Comparison of ENCODE assay signal across 9 mouse cellular contexts in the genomic region with DNA sequence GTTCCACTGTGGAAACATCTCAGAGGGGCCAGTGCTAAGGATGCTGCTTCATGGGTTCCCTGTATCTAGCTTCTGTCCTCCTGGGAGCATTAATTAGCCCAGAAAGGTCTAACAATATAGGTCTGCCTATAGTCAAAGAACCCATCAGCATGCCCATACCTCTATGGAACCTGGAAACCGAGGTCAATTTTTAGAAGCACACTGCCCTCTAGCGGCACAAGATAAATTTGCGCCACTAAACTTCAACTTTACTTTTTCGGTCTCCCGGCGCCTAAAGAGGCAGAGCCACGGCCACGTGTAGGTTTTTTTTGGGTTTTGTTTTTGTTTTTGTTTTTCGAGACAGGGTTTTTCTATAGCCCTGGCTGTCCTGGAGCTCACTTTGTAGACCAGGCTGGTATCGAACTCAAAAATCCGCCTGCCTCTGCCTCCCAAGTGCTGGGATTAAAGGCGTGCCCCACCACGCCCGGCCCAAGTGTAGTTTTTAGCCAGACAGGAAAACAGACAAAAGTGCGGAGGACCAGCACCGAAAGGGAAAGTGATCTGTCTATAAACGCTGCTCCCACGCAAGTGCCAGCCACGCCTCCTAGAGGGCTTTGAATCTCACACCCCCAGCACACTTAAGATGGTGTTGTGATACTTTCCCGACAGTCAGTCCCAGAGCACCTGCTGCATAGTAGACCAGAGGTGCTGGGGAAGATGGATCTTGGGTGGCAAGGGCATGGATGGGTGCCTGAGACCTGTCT. TPM values are rescaled to one million over a fixed set of nuclear protein-coding genes. Genes with fewer than 3 reads are reported as not detected.
A peak's percentile ranks its signal among the peaks of the same experiment; 100 is the strongest.
DNase-seq lines count a peak whose midpoint lies in the region; ATAC-seq lines count a peak whose summit lies in the region.
"Had no signal": no experiment of that assay in that cellular context is flagged by ENCODE, and none has a peak within 500 bp of the region (broad histone marks: within the 10 kb centered on the region; RNA-seq: fewer than 3 reads in every experiment).

No protein-coding gene starts in this region.

- ATAC-seq in embryonic facial prominence, embryonic 12.5 days (ENCODE audit: insufficient number of reproducible peaks, insufficient read depth, low FRiP score, low TSS enrichment), result no peak
- no peak for ATAC-seq in heart, embryonic 15.5 days (replicated peaks; ENCODE audit: insufficient number of reproducible peaks, insufficient read depth, low FRiP score, low read depth)
- ATAC-seq in neural tube, embryonic 13.5 days (ENCODE audit: low read depth), result peak; percentile 64; the same call in 1 of the 2 replicates

- peak; percentile 87 for DNase-seq in CD4-positive, CD25-positive, alpha-beta regulatory T cell, adult 2 months (ENCODE audit: low read depth, low spot score)
- peak; percentile 66 for DNase-seq in adrenal gland, postnatal 14 days
- DNase-seq in kidney, postnatal 36 days, result peak; percentile 47 to 75
- DNase-seq in lung, adult 18-20 months, result peak; percentile 41 to 51
- peak; percentile 70 for DNase-seq in testis, postnatal 10 days (ENCODE audit: low spot score)

- no peak overlapping the region for H3K9ac ChIP-seq in embryonic facial prominence, embryonic 12.5 days
- H3K9ac ChIP-seq in heart, embryonic 15.5 days, result peak overlapping the region; percentile 61; the same call in 1 of the 2 replicates
- peak overlapping the region; percentile 68; the same call in 1 of the 2 replicates for H3K9ac ChIP-seq in neural tube, embryonic 13.5 days

- H3K4me2 ChIP-seq in embryonic facial prominence, embryonic 12.5 days (replicated peaks), result peak overlapping the region; percentile 83
- H3K4me2 ChIP-seq in heart, embryonic 15.5 days, result peak overlapping the region; percentile 83
- peak overlapping the region; percentile 70 for H3K4me2 ChIP-seq in neural tube, embryonic 13.5 days

- H3K36me3 ChIP-seq in embryonic facial prominence, embryonic 12.5 days, result no peaks in the 10 kb centered on the region
- H3K36me3 ChIP-seq in heart, embryonic 15.5 days, result no peaks in the 10 kb centered on the region
- no peaks in the 10 kb centered on the region for H3K36me3 ChIP-seq in neural tube, embryonic 13.5 days

- peaks cover 20% of the 10 kb centered on the region for H3K27me3 ChIP-seq in embryonic facial prominence, embryonic 12.5 days
- H3K27me3 ChIP-seq in heart, embryonic 15.5 days, result peaks cover 25% of the 10 kb centered on the region
- peaks cover 69% of the 10 kb centered on the region for H3K27me3 ChIP-seq in neural tube, embryonic 13.5 days

- WGBS in embryonic facial prominence, embryonic 12.5 days, result 4% methylated on average over 20 of the region's 20 CpGs
- 1% methylated on average over 20 of the region's 20 CpGs for WGBS in heart, embryonic 15.5 days
- WGBS in neural tube, embryonic 13.5 days, result 5% methylated on average over 20 of the region's 20 CpGs

- no peak overlapping the region for H3K27ac ChIP-seq in embryonic facial prominence, embryonic 12.5 days
- no peak overlapping the region for H3K27ac ChIP-seq in heart, embryonic 15.5 days
- H3K27ac ChIP-seq in neural tube, embryonic 13.5 days (replicated peaks), result no peak overlapping the region

- H3K4me3 ChIP-seq in embryonic facial prominence, embryonic 12.5 days, result peak overlapping the region; percentile 39
- H3K4me3 ChIP-seq in heart, embryonic 15.5 days, result peak overlapping the region; percentile 55
- peak overlapping the region; percentile 47 for H3K4me3 ChIP-seq in neural tube, embryonic 13.5 days

- peaks cover 4% of the 10 kb centered on the region; the same call in 1 of the 2 replicates for H3K4me1 ChIP-seq in embryonic facial prominence, embryonic 12.5 days
- peaks cover 9% of the 10 kb centered on the region for H3K4me1 ChIP-seq in heart, embryonic 15.5 days (replicated peaks)
- H3K4me1 ChIP-seq in neural tube, embryonic 13.5 days (replicated peaks), result peaks cover 16% of the 10 kb centered on the region

- H3K9me3 ChIP-seq in embryonic facial prominence, embryonic 12.5 days, result no peaks in the 10 kb centered on the region
- H3K9me3 ChIP-seq in heart, embryonic 15.5 days (replicated peaks), result no peaks in the 10 kb centered on the region
- H3K9me3 ChIP-seq in neural tube, embryonic 13.5 days, result no peaks in the 10 kb centered on the region

RNA-seq across cellular contexts. Expression of a gene that starts 0.9 kb away (rescaled TPM):
- total RNA-seq in adrenal gland, postnatal 14 days (2021), result 0.41 and 0.93 TPM in 2 replicates
- polyA plus RNA-seq in embryonic facial prominence, embryonic 12.5 days (2016; fragmentation: Nextera tagmentation; extraction: Ambion mirVana), result 0.55 and 0.79 TPM in 2 replicates
- polyA plus RNA-seq in heart, embryonic 15.5 days (2015; fragmentation: Nextera tagmentation; extraction: Ambion mirVana), result 0.18 and 0.27 TPM in 2 replicates
- polyA plus RNA-seq in neural tube, embryonic 13.5 days (2015; fragmentation: Nextera tagmentation; extraction: Ambion mirVana), result not detected in 2 replicates
- total RNA-seq: gastrocnemius, postnatal 36 days had no signal

RNA-seq across cellular contexts. Expression of a gene that starts 6.1 kb away (rescaled TPM):
- total RNA-seq in adrenal gland, postnatal 14 days (2021), result 12.0 and 16.3 TPM in 2 replicates
- 11.4 and 12.4 TPM in 2 replicates for polyA plus RNA-seq in embryonic facial prominence, embryonic 12.5 days (2016; fragmentation: Nextera tagmentation; extraction: Ambion mirVana)
- polyA plus RNA-seq in heart, embryonic 15.5 days (2015; fragmentation: Nextera tagmentation; extraction: Ambion mirVana), result 5.5 and 6.8 TPM in 2 replicates
- polyA plus RNA-seq in neural tube, embryonic 13.5 days (2015; fragmentation: Nextera tagmentation; extraction: Ambion mirVana), result 8.3 and 9.4 TPM in 2 replicates
